Mouse (Mus musculus) kidney, embryonic 14.5 days (tissue): ENCODE measurements at regions not wholly inside any gene's neighbourhood (a gene's known extent, or its start where the extent isn't known, plus 50 kb on each side); places are given as distances from the start of the nearest gene placed in this dataset.

Experiments
- ATAC-seq: fragments of 200-750 bp; cut with Nextera tagmentation; 2 replicates; pipeline ENCODE4 v1.8.0; 2017; ENCODE audit warnings: moderate number of reproducible peaks, mild to moderate bottlenecking, moderate TSS enrichment, moderate library complexity; ENCODE audit not compliant: low FRiP score, low TSS enrichment
- H3K27ac ChIP-seq: fragments of 300-500 bp; sonication (generic); 2 replicates; pipeline ENCODE4 v1.5.1; 2014; ENCODE audit warnings: low read depth, mild to moderate bottlenecking, low read length, moderate library complexity, mixed read lengths
- H3K27me3 ChIP-seq: fragments of 300-500 bp; sonication (generic); 2 replicates; pipeline ENCODE4 v1.6.1; 2014; ENCODE audit warnings: mild to moderate bottlenecking, low read length; ENCODE audit not compliant: control insufficient read depth, insufficient read depth
- H3K36me3 ChIP-seq: fragments of 300-500 bp; sonication (generic); 2 replicates; pipeline ENCODE4 v1.6.1; 2014; ENCODE audit warnings: low read length, mixed read lengths; ENCODE audit not compliant: control insufficient read depth, insufficient read depth
- H3K4me1 ChIP-seq: fragments of 300-500 bp; sonication (generic); 2 replicates; pipeline ENCODE4 v1.6.1; 2014; ENCODE audit warnings: low read length, mixed read lengths; ENCODE audit not compliant: control insufficient read depth, insufficient read depth
- H3K4me2 ChIP-seq: fragments of 300-500 bp; sonication (generic); replicated peaks from 2 replicates; pipeline ENCODE4 v1.6.1; 2014; ENCODE audit warnings: low read depth, mild to moderate bottlenecking, low read length
- H3K4me3 ChIP-seq: fragments of 300-500 bp; sonication (generic); 2 replicates; pipeline ENCODE4 v1.5.1; 2014; ENCODE audit warnings: mild to moderate bottlenecking, low read length
- H3K9ac ChIP-seq: fragments of 300-500 bp; sonication (generic); 2 replicates; pipeline ENCODE4 v1.6.1; 2014; ENCODE audit warnings: low read depth, mild to moderate bottlenecking, low read length, moderate library complexity
- H3K9me3 ChIP-seq: fragments of 300-500 bp; sonication (generic); 2 replicates; pipeline ENCODE4 v1.6.1; 2016; ENCODE audit warnings: low read length; ENCODE audit not compliant: control insufficient read depth
- WGBS: fragments of 180-500 bp; shearing (Covaris S2); extraction: QIAGEN DNeasy Blood & Tissue Kit; methylation state at CpG from one replicate; pipeline ENCODE4 v1.1.7; 2014; 5-methylcytosine and 5-hydroxymethylcytosine counted together

- Histone ChIP-seq H3K9me3 (no peaks in the 10 kb centered on the region), H3K27ac (no peak overlapping the region)
- 75% methylated on average over 5 of the region's 5 CpGs for WGBS
Measured at GRCm38 (mm10) chr1:148706271-148706807, 1254.8 kb downstream of the Pla2g4a start.

GRCm38 (mm10) chr1:148700599-148700954 lies 1260.5 kb downstream of the Pla2g4a start:
- ATAC-seq, result no peak
- no peak overlapping the region for H3K27ac ChIP-seq
- no peaks in the 10 kb centered on the region for H3K9me3 ChIP-seq
- no peaks in the 10 kb centered on the region for H3K27me3 ChIP-seq
- no peak overlapping the region for H3K4me3 ChIP-seq
- H3K9ac ChIP-seq, result no peak overlapping the region
- H3K36me3 ChIP-seq, result no peaks in the 10 kb centered on the region
- no peaks in the 10 kb centered on the region for H3K4me1 ChIP-seq
- H3K4me2 ChIP-seq, result no peak overlapping the region
- 71% methylated on average over 3 of the region's 3 CpGs for WGBS

More at GRCm38 (mm10) chr1:148706271-148706807, 1254.8 kb downstream of the Pla2g4a start:
- no peaks in the 10 kb centered on the region for H3K27me3 ChIP-seq
- H3K4me1 ChIP-seq, result no peaks in the 10 kb centered on the region
- H3K4me3 ChIP-seq, result no peak overlapping the region
- H3K9ac ChIP-seq, result no peak overlapping the region
- no peak for ATAC-seq
- no peaks in the 10 kb centered on the region for H3K36me3 ChIP-seq
- H3K4me2 ChIP-seq, result no peak overlapping the region

GRCm38 (mm10) chr1:148699854-148700598 lies 1261.1 kb downstream of the Pla2g4a start:
- H3K9ac ChIP-seq, result no peak overlapping the region
- H3K36me3 ChIP-seq, result no peaks in the 10 kb centered on the region
- no peak for ATAC-seq
- no peaks in the 10 kb centered on the region for H3K9me3 ChIP-seq
- no peak overlapping the region for H3K4me2 ChIP-seq
- 79% methylated on average over 2 of the region's 2 CpGs for WGBS
- H3K4me3 ChIP-seq, result no peak overlapping the region
- no peaks in the 10 kb centered on the region for H3K4me1 ChIP-seq
- H3K27ac ChIP-seq, result no peak overlapping the region
- H3K27me3 ChIP-seq, result no peaks in the 10 kb centered on the region

GRCm38 (mm10) chr1:148690085-148690484 lies 1271.0 kb downstream of the Pla2g4a start:
- Histone ChIP-seq H3K9ac (no peak overlapping the region), H3K36me3 (no peaks in the 10 kb centered on the region), H3K27me3 (no peaks in the 10 kb centered on the region), H3K4me3 (no peak overlapping the region), H3K27ac (no peak overlapping the region), H3K9me3 (no peaks in the 10 kb centered on the region), H3K4me2 (no peak overlapping the region), H3K4me1 (no peaks in the 10 kb centered on the region)
- no peak for ATAC-seq
- WGBS, result 87% methylated on average over 2 of the region's 2 CpGs

- no peaks in the 10 kb centered on the region for H3K36me3 ChIP-seq
- H3K27me3 ChIP-seq, result no peaks in the 10 kb centered on the region
- no peak overlapping the region for H3K9ac ChIP-seq
- H3K9me3 ChIP-seq, result no peaks in the 10 kb centered on the region
- 89% methylated on average over 4 of the region's 4 CpGs for WGBS
- no peaks in the 10 kb centered on the region for H3K4me1 ChIP-seq
- no peak overlapping the region for H3K4me2 ChIP-seq
- ATAC-seq, result no peak
- H3K27ac ChIP-seq, result no peak overlapping the region
- H3K4me3 ChIP-seq, result no peak overlapping the region
Measured at GRCm38 (mm10) chr1:148689618-148690017, 1271.5 kb downstream of the Pla2g4a start.

GRCm38 (mm10) chr1:148675516-148675915 lies 1285.6 kb downstream of the Pla2g4a start:
- Histone ChIP-seq H3K4me1 (no peaks in the 10 kb centered on the region), H3K36me3 (no peaks in the 10 kb centered on the region), H3K4me2 (no peak overlapping the region), H3K9ac (no peak overlapping the region), H3K27ac (no peak overlapping the region), H3K4me3 (no peak overlapping the region), H3K9me3 (no peaks in the 10 kb centered on the region), H3K27me3 (no peaks in the 10 kb centered on the region)
- ATAC-seq, result no peak

- H3K4me2 ChIP-seq, result no peak overlapping the region
- no peak overlapping the region for H3K4me3 ChIP-seq
- WGBS, result 83% methylated on average over 4 of the region's 4 CpGs
- no peaks in the 10 kb centered on the region for H3K36me3 ChIP-seq
- H3K4me1 ChIP-seq, result no peaks in the 10 kb centered on the region
- H3K27me3 ChIP-seq, result no peaks in the 10 kb centered on the region
- H3K27ac ChIP-seq, result no peak overlapping the region
- ATAC-seq, result no peak
- H3K9ac ChIP-seq, result no peak overlapping the region
- H3K9me3 ChIP-seq, result no peaks in the 10 kb centered on the region
Measured at GRCm38 (mm10) chr1:148664409-148664808, 1296.7 kb downstream of the Pla2g4a start.

- 100% methylated on average over 1 of the region's 1 CpGs for WGBS
- H3K9ac ChIP-seq, result no peak overlapping the region
- H3K27me3 ChIP-seq, result no peaks in the 10 kb centered on the region
- ATAC-seq, result no peak
- H3K9me3 ChIP-seq, result no peaks in the 10 kb centered on the region
- H3K4me2 ChIP-seq, result no peak overlapping the region
- no peak overlapping the region for H3K27ac ChIP-seq
- H3K4me1 ChIP-seq, result no peaks in the 10 kb centered on the region
- no peaks in the 10 kb centered on the region for H3K36me3 ChIP-seq
- H3K4me3 ChIP-seq, result no peak overlapping the region
Measured at GRCm38 (mm10) chr1:148656990-148657389, 1304.1 kb downstream of the Pla2g4a start.
